Mouse (Mus musculus) forebrain, embryonic 12.5 days (tissue): Measurements from ENCODE around the gene Dhx33. TPM values are rescaled to one million over a fixed set of nuclear protein-coding genes. Genes with fewer than 3 reads are reported as not detected.

Experiments used
- ATAC-seq: fragments of 200-750 bp; cut with Nextera tagmentation; 2 replicates; pipeline ENCODE4 v1.8.0; 2017; ENCODE audit warnings: moderate TSS enrichment; ENCODE audit not compliant: low FRiP score
- H3K27ac ChIP-seq: fragments of 300-500 bp; sonication (generic); 2 replicates; pipeline ENCODE4 v1.5.1; 2016; ENCODE audit warnings: mild to moderate bottlenecking
- H3K27me3 ChIP-seq: fragments of 300-500 bp; sonication (generic); 2 replicates; pipeline ENCODE4 v1.6.1; 2016; ENCODE audit warnings: mild to moderate bottlenecking
- H3K36me3 ChIP-seq: fragments of 300-500 bp; sonication (generic); replicated peaks from 2 replicates; pipeline ENCODE4 v1.6.1; 2016; ENCODE audit warnings: mild to moderate bottlenecking
- H3K4me1 ChIP-seq: fragments of 300-500 bp; sonication (generic); 2 replicates; pipeline ENCODE4 v1.6.1; 2016
- H3K4me2 ChIP-seq: fragments of 300-500 bp; sonication (generic); 2 replicates; pipeline ENCODE4 v1.6.1; 2016; ENCODE audit warnings: mild to moderate bottlenecking, moderate library complexity
- H3K4me3 ChIP-seq: fragments of 300-500 bp; sonication (generic); replicated peaks from 2 replicates; pipeline ENCODE4 v1.5.1; 2016; ENCODE audit warnings: mild to moderate bottlenecking
- H3K9ac ChIP-seq: fragments of 300-500 bp; sonication (generic); 2 replicates; pipeline ENCODE4 v1.6.1; 2016; ENCODE audit warnings: mild to moderate bottlenecking
- H3K9me3 ChIP-seq: fragments of 300-500 bp; sonication (generic); 2 replicates; pipeline ENCODE4 v1.6.1; 2016
- WGBS: fragments of 180-500 bp; shearing (Covaris S2); methylation state at CpG from one replicate; pipeline ENCODE4 v1.1.7; 2016; 5-methylcytosine and 5-hydroxymethylcytosine counted together
- polyA plus RNA-seq: library from polyadenylated mRNA; unstranded; fragments of >200 nt; fragmentation: Nextera tagmentation; extraction: Ambion mirVana; gene quantifications from 2 replicates; pipeline ENCODE4 v1.2.1, GENCODE M21; 2016

Dhx33 gene
- polyA plus RNA-seq, 1 experiment from 2014 or later, result 20.9 TPM

GRCm38 (mm10) chr11:71017051-71017450 is 12.8 kb upstream of the Dhx33 start:
- 86% methylated on average over 1 of the region's 1 CpGs for WGBS
- Histone ChIP-seq H3K4me1 (peaks cover 34% of the 10 kb centered on the region), H3K36me3 (peaks cover 25% of the 10 kb centered on the region), H3K27me3 (no peaks in the 10 kb centered on the region), H3K27ac (no peak overlapping the region), H3K4me2 (peak overlapping the region; percentile 6; the same call in 1 of the 2 replicates), H3K9me3 (no peaks in the 10 kb centered on the region), H3K4me3 (no peak overlapping the region; the same call in 1 of the 2 replicates), H3K9ac (no peak overlapping the region)
- no peak for ATAC-seq

DNA sequence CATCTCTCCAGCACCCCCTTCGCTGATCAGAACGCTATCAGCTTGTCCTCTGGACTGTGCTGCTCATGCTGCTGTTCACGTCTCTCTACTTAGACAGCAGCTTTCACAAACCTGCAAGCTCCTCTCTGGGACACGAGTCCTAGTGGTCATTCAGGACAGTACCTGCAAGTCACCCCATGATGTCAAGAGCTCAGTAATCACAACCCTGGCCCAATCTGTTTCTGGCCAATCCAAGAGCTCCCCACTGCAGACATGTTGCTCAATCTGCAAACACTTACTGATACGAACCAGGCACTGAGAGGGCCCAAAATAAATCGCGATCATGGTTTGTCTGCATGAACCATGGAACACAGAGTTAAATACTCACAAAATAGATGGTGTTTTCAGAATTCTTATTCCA is 8.5 kb upstream of the Dhx33 start:
- Histone ChIP-seq H3K9ac (no peak overlapping the region), H3K36me3 (peaks cover 49% of the 10 kb centered on the region), H3K9me3 (no peaks in the 10 kb centered on the region), H3K27ac (no peak overlapping the region), H3K4me3 (no peak overlapping the region), H3K27me3 (no peaks in the 10 kb centered on the region), H3K4me1 (peaks cover 12% of the 10 kb centered on the region), H3K4me2 (no peak overlapping the region)
- 94% methylated on average over 7 of the region's 7 CpGs for WGBS
- ATAC-seq, result no peak

- no peak overlapping the region for H3K4me2 ChIP-seq
- WGBS, result 98% methylated on average over 3 of the region's 3 CpGs
- peaks cover 47% of the 10 kb centered on the region for H3K36me3 ChIP-seq
- H3K9me3 ChIP-seq, result no peaks in the 10 kb centered on the region
- H3K27ac ChIP-seq, result no peak overlapping the region
- no peak overlapping the region for H3K4me3 ChIP-seq
- no peak overlapping the region for H3K9ac ChIP-seq
- peaks cover 4% of the 10 kb centered on the region for H3K4me1 ChIP-seq
- no peak for ATAC-seq
- no peaks in the 10 kb centered on the region for H3K27me3 ChIP-seq
These were observed 4.1 kb upstream of the Dhx33 start for GRCm38 (mm10) chr11:71008321-71008720.

DNA sequence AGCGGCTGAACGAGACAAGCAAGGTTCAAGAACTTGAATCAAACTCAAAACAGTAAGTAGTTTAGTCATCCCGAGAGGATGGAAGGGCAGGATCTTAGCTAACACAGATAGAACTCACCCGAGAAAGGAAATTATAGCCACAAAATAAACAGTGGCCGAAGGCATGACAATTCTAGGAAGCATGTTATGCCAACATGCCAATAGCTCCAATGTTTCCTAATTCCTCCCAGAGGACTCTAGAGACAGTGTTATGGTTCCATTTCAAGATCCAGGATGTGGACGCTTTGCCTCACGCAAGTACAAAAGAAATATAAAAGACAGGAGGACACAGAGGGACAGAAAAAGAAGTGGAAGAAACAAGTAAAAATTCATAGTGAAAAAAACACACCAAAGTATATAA is 3.6 kb upstream of the Dhx33 start:
- Histone ChIP-seq H3K4me1 (peaks cover 9% of the 10 kb centered on the region), H3K9me3 (no peaks in the 10 kb centered on the region), H3K9ac (no peak overlapping the region), H3K27me3 (no peaks in the 10 kb centered on the region), H3K36me3 (peaks cover 45% of the 10 kb centered on the region), H3K4me3 (no peak overlapping the region), H3K4me2 (no peak overlapping the region), H3K27ac (no peak overlapping the region)
- WGBS, result 91% methylated on average over 7 of the region's 7 CpGs
- ATAC-seq, result no peak

- WGBS, result 94% methylated on average over 6 of the region's 6 CpGs
- H3K9me3 ChIP-seq, result no peaks in the 10 kb centered on the region
- no peak overlapping the region for H3K27ac ChIP-seq
- H3K9ac ChIP-seq, result no peak overlapping the region
- no peak overlapping the region for H3K4me3 ChIP-seq
- H3K4me2 ChIP-seq, result no peak overlapping the region
- H3K36me3 ChIP-seq, result peaks cover 41% of the 10 kb centered on the region
- H3K27me3 ChIP-seq, result no peaks in the 10 kb centered on the region
- ATAC-seq, result no peak
- H3K4me1 ChIP-seq, result peaks cover 16% of the 10 kb centered on the region
These were observed 2.8 kb upstream of the Dhx33 start for GRCm38 (mm10) chr11:71007026-71007425.

GRCm38 (mm10) chr11:71005046-71005445 is 809 bp upstream of the Dhx33 start:
- Histone ChIP-seq H3K9ac (no peak overlapping the region), H3K9me3 (no peaks in the 10 kb centered on the region), H3K36me3 (peaks cover 25% of the 10 kb centered on the region), H3K4me1 (peaks cover 16% of the 10 kb centered on the region), H3K27ac (no peak overlapping the region), H3K4me3 (peak overlapping the region; percentile 88), H3K4me2 (peak overlapping the region; percentile 83), H3K27me3 (no peaks in the 10 kb centered on the region)
- WGBS, result 65% methylated on average over 5 of the region's 5 CpGs
- ATAC-seq, result no peak

- Histone ChIP-seq H3K9me3 (no peaks in the 10 kb centered on the region), H3K4me3 (peak overlapping the region; percentile 88)
These were observed 474 bp downstream of the Dhx33 start for GRCm38 (mm10) chr11:71003611-71004315.

DNA sequence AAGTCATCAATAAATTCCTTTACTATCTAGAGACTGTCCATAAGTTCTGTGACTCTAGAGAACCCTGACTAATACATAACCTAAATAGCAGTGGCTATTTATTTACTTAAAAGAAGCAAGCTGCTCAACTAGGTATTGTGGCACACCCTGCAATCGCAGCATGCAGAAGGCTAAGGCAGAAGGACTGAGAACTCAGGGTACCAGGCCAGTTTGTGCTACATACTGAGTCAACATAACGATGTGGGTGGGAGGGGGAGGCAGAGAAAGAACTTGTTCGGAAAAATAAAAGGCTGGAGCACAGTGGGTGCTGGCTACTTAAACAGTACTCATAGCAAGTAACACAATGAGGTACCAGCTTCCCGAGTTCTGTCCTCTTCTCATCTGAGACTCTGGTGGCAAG is 3.1 kb downstream of the Dhx33 start:
- ATAC-seq, result no peak
- 84% methylated on average over 4 of the region's 4 CpGs for WGBS

More at GRCm38 (mm10) chr11:71003611-71004315, 474 bp downstream of the Dhx33 start:
- peaks cover 25% of the 10 kb centered on the region for H3K36me3 ChIP-seq
- peak overlapping the region; percentile 66 for H3K27ac ChIP-seq
- peaks cover 16% of the 10 kb centered on the region for H3K4me1 ChIP-seq
- WGBS, result under 1% methylated on average over 48 of the region's 49 CpGs
- peak overlapping the region; percentile 83 for H3K4me2 ChIP-seq
- H3K9ac ChIP-seq, result peak overlapping the region; percentile 74
- H3K27me3 ChIP-seq, result no peaks in the 10 kb centered on the region
- ATAC-seq, result peak; percentile 86

DNA sequence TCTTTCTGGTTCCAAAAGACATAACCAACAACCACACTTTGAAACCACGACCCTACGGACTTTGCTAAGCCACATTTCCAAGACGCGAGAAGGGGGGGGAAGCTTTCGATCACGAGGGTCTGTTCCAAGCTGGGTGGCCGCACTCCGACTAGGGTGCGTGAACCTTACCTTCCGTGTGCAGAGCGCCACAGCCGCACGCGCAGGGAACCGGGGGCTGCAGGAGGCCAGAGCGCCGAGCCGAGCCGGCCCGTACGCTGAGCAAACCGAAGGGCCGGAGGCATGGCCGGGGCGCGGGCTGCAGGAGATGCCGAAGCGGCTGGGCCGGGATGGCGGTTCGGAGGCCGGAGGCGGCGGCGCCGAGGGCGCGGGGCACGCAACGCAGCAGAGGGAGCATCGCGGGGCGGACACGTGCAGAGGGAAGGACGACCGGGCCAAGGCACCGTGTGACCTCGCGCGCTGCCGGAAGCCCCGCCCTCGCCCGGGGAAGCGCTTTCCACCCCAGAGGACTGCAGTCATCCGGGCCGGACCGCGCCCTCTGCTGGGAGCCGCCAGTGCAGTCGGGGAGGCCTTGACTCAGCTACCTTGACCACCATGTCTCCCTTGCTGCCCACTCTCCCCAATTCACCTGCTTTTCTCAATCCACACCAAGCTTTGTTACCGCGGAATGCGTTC is 21.5 kb downstream of the Dhx33 start, which contains the start of gene C1qbp:
Gene C1qbp (minus strand): TSS at position 470 of the 672 bp plus-strand sequence.
- Histone ChIP-seq H3K27ac (0 out of 2 replicates have a peak within 1 kb of the TSS, but pooled peaks have one; percentile 56), H3K4me1 (peaks cover 14% of the 10 kb centered on the region), H3K9ac (peak within 1 kb of the TSS; percentile 93), H3K4me3 (peak within 1 kb of the TSS; percentile 100), H3K4me2 (peak within 1 kb of the TSS; percentile 69), H3K9me3 (no peaks in the 10 kb centered on the region), H3K27me3 (no peaks in the 10 kb centered on the region), H3K36me3 (peaks cover 68% of the 10 kb centered on the region)
- WGBS, result under 1% methylated on average over 64 of the region's 64 CpGs
- peak; percentile 95 for ATAC-seq

More for the DNA sequence above, 3.1 kb downstream of the Dhx33 start:
- Histone ChIP-seq H3K9ac (no peak overlapping the region), H3K9me3 (no peaks in the 10 kb centered on the region), H3K36me3 (peaks cover 35% of the 10 kb centered on the region), H3K27me3 (no peaks in the 10 kb centered on the region), H3K4me1 (peaks cover 16% of the 10 kb centered on the region), H3K27ac (no peak overlapping the region), H3K4me3 (no peak overlapping the region), H3K4me2 (no peak overlapping the region)

DNA sequence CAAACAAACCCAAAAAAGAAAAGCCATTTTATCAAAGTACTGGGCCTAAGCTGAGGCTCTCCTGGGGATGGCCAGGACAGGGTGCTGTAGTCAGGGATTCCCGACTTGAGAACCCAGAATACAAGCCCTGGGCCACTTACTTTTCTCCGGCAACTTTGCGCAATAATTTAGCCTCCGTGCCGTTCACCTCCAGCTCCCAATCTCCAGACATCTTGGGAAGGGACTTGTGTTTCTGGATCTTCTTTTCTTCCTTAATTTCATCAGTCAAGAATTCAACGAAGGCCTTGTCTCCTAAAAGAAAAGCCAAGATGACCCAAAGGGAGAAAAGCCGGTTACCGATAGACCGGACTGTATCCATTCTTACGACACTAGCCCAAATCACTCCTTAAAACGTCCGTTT is 22.2 kb downstream of the Dhx33 start:
- ATAC-seq, result no peak
- peak overlapping the region; percentile 100 for H3K4me3 ChIP-seq
- peak overlapping the region; percentile 93 for H3K9ac ChIP-seq
- no peak overlapping the region for H3K27ac ChIP-seq
- peaks cover 14% of the 10 kb centered on the region for H3K4me1 ChIP-seq
- no peaks in the 10 kb centered on the region for H3K9me3 ChIP-seq
- 11% methylated on average over 12 of the region's 12 CpGs for WGBS
- peak overlapping the region; percentile 69 for H3K4me2 ChIP-seq
- no peaks in the 10 kb centered on the region for H3K27me3 ChIP-seq
- peaks cover 68% of the 10 kb centered on the region for H3K36me3 ChIP-seq

DNA sequence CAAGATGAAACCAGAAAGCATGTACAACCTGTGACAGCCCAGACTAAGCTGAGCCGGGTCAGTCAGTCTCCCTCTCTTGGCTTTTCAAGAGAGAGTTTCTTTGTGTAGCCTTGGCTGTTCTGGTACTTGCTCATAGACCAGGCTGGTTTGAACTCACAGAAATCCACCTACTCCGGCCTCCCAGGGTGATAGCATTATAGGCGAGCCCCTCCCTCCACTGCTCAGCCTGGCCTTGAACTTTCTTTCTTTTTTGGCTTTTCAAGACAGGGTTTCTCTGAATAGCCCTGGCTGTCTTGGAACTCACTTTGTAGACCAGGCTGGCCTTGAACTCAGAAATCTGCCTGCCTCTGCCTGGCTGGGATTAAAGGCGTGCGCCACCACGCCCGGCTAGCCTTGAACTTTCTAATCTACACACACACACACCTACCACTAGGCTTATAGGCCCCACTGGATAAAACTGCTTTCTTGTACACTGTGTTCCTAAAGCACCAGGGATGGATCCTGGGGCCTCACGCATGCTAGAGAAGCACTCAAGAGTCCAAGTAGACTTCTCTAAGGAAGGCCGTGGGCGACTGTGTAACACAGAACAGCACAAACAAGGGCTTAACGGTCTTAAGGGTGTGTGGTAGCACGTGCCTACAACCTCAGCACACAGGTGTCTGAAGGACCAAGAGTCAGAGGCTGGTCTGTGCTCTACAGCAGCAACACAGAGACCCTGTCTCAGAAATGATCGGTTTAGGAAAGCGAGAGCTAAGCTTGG is 23.3 kb downstream of the Dhx33 start:
- H3K9ac ChIP-seq, result no peak overlapping the region
- 93% methylated on average over 14 of the region's 14 CpGs for WGBS
- peak overlapping the region; percentile 69 for H3K4me2 ChIP-seq
- peaks cover 14% of the 10 kb centered on the region for H3K4me1 ChIP-seq
- H3K4me3 ChIP-seq, result 0 out of 2 replicates have a peak overlapping the region, but pooled peaks have one; percentile 8
- no peak overlapping the region for H3K27ac ChIP-seq
- ATAC-seq, result no peak
- no peaks in the 10 kb centered on the region for H3K27me3 ChIP-seq
- peaks cover 68% of the 10 kb centered on the region for H3K36me3 ChIP-seq
- no peaks in the 10 kb centered on the region for H3K9me3 ChIP-seq

DNA sequence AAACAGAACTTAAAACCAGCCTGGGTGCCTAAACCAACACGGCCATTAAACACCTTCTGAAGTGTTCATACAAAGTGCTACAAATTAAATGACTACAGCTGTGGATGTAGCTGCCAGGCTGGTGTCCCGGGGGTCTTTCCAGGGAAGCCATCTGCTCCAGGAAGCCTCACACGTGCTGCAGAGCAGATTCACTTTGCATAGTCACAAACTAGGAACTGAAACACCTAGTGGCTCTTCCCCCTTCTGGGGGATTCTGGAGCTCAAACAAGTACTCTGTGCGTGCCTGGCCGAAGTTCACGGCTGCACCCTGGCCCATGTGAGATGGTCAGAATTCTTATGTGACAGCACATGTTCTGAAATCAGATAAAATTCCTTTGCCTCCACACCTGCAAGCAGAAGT is 24.0 kb downstream of the Dhx33 start:
- Histone ChIP-seq H3K9ac (no peak overlapping the region), H3K4me3 (no peak overlapping the region), H3K27ac (no peak overlapping the region), H3K4me1 (peaks cover 14% of the 10 kb centered on the region), H3K36me3 (peaks cover 68% of the 10 kb centered on the region), H3K27me3 (no peaks in the 10 kb centered on the region), H3K4me2 (no peak overlapping the region), H3K9me3 (no peaks in the 10 kb centered on the region)
- 91% methylated on average over 6 of the region's 6 CpGs for WGBS
- ATAC-seq, result no peak
